Mouse (Mus musculus) layer of hippocampus, postnatal 36 days (tissue): ENCODE data around the gene Mars2. TPM values are rescaled to one million over a fixed set of nuclear protein-coding genes. Genes with fewer than 3 reads are reported as not detected.

ENCODE experiments used
- DNase-seq, 2 experiments: peaks; one replicate each; pipeline ENCODE4 v3.0.0; 2022
- total RNA-seq, 2 experiments: library from RNA; stranded (reverse); gene quantifications; 2 replicates each; pipeline ENCODE4 v1.2.3; 2021

The Mars2 gene
- total RNA-seq, 2 experiments from 2014 or later: 9.6 to 10.0 TPM

- DNase-seq: no peak
Measured at GRCm38 (mm10) chr1:55223026-55223425, 14.0 kb upstream of the Mars2 start.

- peak; percentile 56 to 61 for DNase-seq
Measured at GRCm38 (mm10) chr1:55224111-55224510, 12.9 kb upstream of the Mars2 start.

GRCm38 (mm10) chr1:55225398-55225797, 11.6 kb upstream of the Mars2 start:
- peak in 1 of 2 experiments; percentile 24 for DNase-seq

GRCm38 (mm10) chr1:55226011-55226857, 10.7 kb upstream of the Mars2 start, which contains the start of gene Rftn2:
Gene Rftn2 (minus strand): TSS chr1:55226782.
- no peak for DNase-seq

- DNase-seq: no peak
Measured at GRCm38 (mm10) chr1:55227376-55227775, 9.6 kb upstream of the Mars2 start.

- DNase-seq: no peak
Measured at GRCm38 (mm10) chr1:55228256-55228884, 8.6 kb upstream of the Mars2 start.

GRCm38 (mm10) chr1:55234910-55235520, 2.0 kb upstream of the Mars2 start:
- no peak for DNase-seq

GRCm38 (mm10) chr1:55236487-55236886, 490 bp upstream of the Mars2 start:
- DNase-seq: no peak

GRCm38 (mm10) chr1:55237643-55238161, 725 bp downstream of the Mars2 start:
- peak in 1 of 2 experiments; percentile 33 for DNase-seq

- DNase-seq: no peak
Measured at GRCm38 (mm10) chr1:55238496-55238895, 1.5 kb downstream of the Mars2 start.

GRCm38 (mm10) chr1:55239237-55239636, 2.3 kb downstream of the Mars2 start:
- DNase-seq: no peak

- no peak for DNase-seq
Measured at GRCm38 (mm10) chr1:55246374-55246773, 9.4 kb downstream of the Mars2 start.

GRCm38 (mm10) chr1:55264385-55264784, 27.4 kb downstream of the Mars2 start:
- no peak for DNase-seq

- DNase-seq: no peak
Measured at GRCm38 (mm10) chr1:55265447-55265846, 28.5 kb downstream of the Mars2 start.

GRCm38 (mm10) chr1:55279081-55279480, 42.1 kb downstream of the Mars2 start:
- DNase-seq: no peak

Other genes with a start within 250 kb of the Mars2 start
- 100 to 1,000 TPM; 159 to 160 TPM for gene Sf3b1, start 209.7 kb upstream of the Mars2 start, total RNA-seq
- 10 to 100 TPM; 19.7 to 21.2 TPM for gene Coq10b, start 184.4 kb upstream of the Mars2 start, total RNA-seq
- 100 to 1,000 TPM; 111 to 118 TPM for gene Hspe1, start 149.0 kb upstream of the Mars2 start, total RNA-seq
- gene Hspd1, start 148.9 kb upstream of the Mars2 start, total RNA-seq: 100 to 1,000 TPM; 189 to 190 TPM
- 10 to 100 TPM; 54.6 to 62.5 TPM for gene Mob4, start 105.9 kb upstream of the Mars2 start, total RNA-seq
- 10 to 100 TPM; 31.8 to 34.1 TPM for gene Rftn2, start 10.4 kb upstream of the Mars2 start, total RNA-seq
- gene Boll, start 126.3 kb downstream of the Mars2 start, total RNA-seq: under 1 TPM in 1 of 2 experiments, not detected in 1; 0.83 TPM
- 10 to 100 TPM; 29.0 to 33.1 TPM for gene Plcl1, start 168.7 kb downstream of the Mars2 start, total RNA-seq